Mouse (Mus musculus): ENCODE measurements around the gene Calcb. TPM values are rescaled to one million over a fixed set of nuclear protein-coding genes. Genes with fewer than 3 reads are reported as not detected.
A peak's percentile ranks its signal among the peaks of the same experiment; 100 is the strongest.
"Not testable (repeated sequence)": the region's sequence is repeated elsewhere in the genome, so short reads cannot be mapped to it uniquely, and the experiment has no call there.

The Calcb gene
- 0.18 TPM in 1 of 2 replicates, not detected in the other for polyA plus RNA-seq (2015; fragmentation: Nextera tagmentation; extraction: Ambion mirVana)

- H3K9ac ChIP-seq = no peak within 1 kb of the TSS
- H3K4me2 ChIP-seq = peak within 1 kb of the TSS; percentile 41
- no peaks in the 10 kb centered on the region for H3K36me3 ChIP-seq (replicated peaks)
- ATAC-seq (replicated peaks) = no peak
- H3K27ac ChIP-seq = no peak within 1 kb of the TSS
- H3K9me3 ChIP-seq = no peaks in the 10 kb centered on the region
- H3K4me1 ChIP-seq = peaks cover 22% of the 10 kb centered on the region
- peak within 1 kb of the TSS; percentile 21 for H3K4me3 ChIP-seq
- peaks cover 36% of the 10 kb centered on the region for H3K27me3 ChIP-seq (replicated peaks)
- WGBS = 7% methylated on average over 11 of the region's 11 CpGs
Measured at GRCm38 (mm10) chr7:114718300-114718699, at the start of gene Calcb. TSS of gene Calcb (plus strand) at chr7:114718643.

GRCm38 (mm10) chr7:114671405-114671804 lies 47.0 kb upstream of the Calcb start:
- Histone ChIP-seq H3K4me2 (no peak overlapping the region), H3K9me3 (no peaks in the 10 kb centered on the region), H3K27me3 (replicated peaks) (no peaks in the 10 kb centered on the region), H3K9ac (no peak overlapping the region), H3K36me3 (replicated peaks) (no peaks in the 10 kb centered on the region), H3K27ac (no peak overlapping the region), H3K4me3 (no peak overlapping the region), H3K4me1 (no peaks in the 10 kb centered on the region)
- 71% methylated on average over 1 of the region's 1 CpGs for WGBS
- ATAC-seq (replicated peaks) = no peak

GRCm38 (mm10) chr7:114672697-114673096 lies 45.7 kb upstream of the Calcb start:
- H3K27me3 ChIP-seq (replicated peaks) = no peaks in the 10 kb centered on the region
- H3K4me2 ChIP-seq = no peak overlapping the region
- ATAC-seq (replicated peaks) = no peak
- no peaks in the 10 kb centered on the region for H3K9me3 ChIP-seq
- no peaks in the 10 kb centered on the region for H3K36me3 ChIP-seq (replicated peaks)
- no peak overlapping the region for H3K27ac ChIP-seq
- H3K4me1 ChIP-seq = no peaks in the 10 kb centered on the region
- WGBS = 35% methylated on average over 2 of the region's 2 CpGs
- H3K4me3 ChIP-seq = no peak overlapping the region
- H3K9ac ChIP-seq = no peak overlapping the region

GRCm38 (mm10) chr7:114692339-114692738 lies 26.1 kb upstream of the Calcb start:
- Histone ChIP-seq H3K4me3 (no peak overlapping the region), H3K9me3 (no peaks in the 10 kb centered on the region), H3K27me3 (replicated peaks) (no peaks in the 10 kb centered on the region), H3K27ac (no peak overlapping the region), H3K4me2 (no peak overlapping the region), H3K4me1 (no peaks in the 10 kb centered on the region), H3K9ac (no peak overlapping the region), H3K36me3 (replicated peaks) (no peaks in the 10 kb centered on the region)
- ATAC-seq (replicated peaks) = no peak

GRCm38 (mm10) chr7:114700871-114701270 lies 17.6 kb upstream of the Calcb start:
- ATAC-seq (replicated peaks) = no peak
- H3K9ac ChIP-seq = no peak overlapping the region
- H3K36me3 ChIP-seq (replicated peaks) = no peaks in the 10 kb centered on the region
- H3K9me3 ChIP-seq = no peaks in the 10 kb centered on the region
- no peaks in the 10 kb centered on the region for H3K4me1 ChIP-seq
- H3K27ac ChIP-seq = no peak overlapping the region
- H3K4me3 ChIP-seq = no peak overlapping the region
- no peak overlapping the region for H3K4me2 ChIP-seq
- no peaks in the 10 kb centered on the region for H3K27me3 ChIP-seq (replicated peaks)
- WGBS = 66% methylated on average over 2 of the region's 2 CpGs

GRCm38 (mm10) chr7:114706716-114707115 lies 11.7 kb upstream of the Calcb start:
- WGBS = 84% methylated on average over 4 of the region's 4 CpGs
- H3K4me1 ChIP-seq = no peaks in the 10 kb centered on the region
- H3K27ac ChIP-seq = no peak overlapping the region
- no peak for ATAC-seq (replicated peaks)
- no peaks in the 10 kb centered on the region for H3K27me3 ChIP-seq (replicated peaks)
- no peaks in the 10 kb centered on the region for H3K36me3 ChIP-seq (replicated peaks)
- no peak overlapping the region for H3K4me3 ChIP-seq
- H3K4me2 ChIP-seq = no peak overlapping the region
- H3K9ac ChIP-seq = no peak overlapping the region
- no peaks in the 10 kb centered on the region for H3K9me3 ChIP-seq

- no peak for ATAC-seq (replicated peaks)
- Histone ChIP-seq H3K27me3 (replicated peaks) (no peaks in the 10 kb centered on the region), H3K4me3 (no peak overlapping the region), H3K4me1 (no peaks in the 10 kb centered on the region), H3K27ac (no peak overlapping the region), H3K4me2 (no peak overlapping the region), H3K9me3 (no peaks in the 10 kb centered on the region), H3K9ac (no peak overlapping the region), H3K36me3 (replicated peaks) (no peaks in the 10 kb centered on the region)
- WGBS = 90% methylated on average over 1 of the region's 1 CpGs
Measured at GRCm38 (mm10) chr7:114707398-114707797, 11.0 kb upstream of the Calcb start.

- H3K4me1 ChIP-seq = no peaks in the 10 kb centered on the region
- WGBS = 80% methylated on average over 2 of the region's 2 CpGs
- H3K27ac ChIP-seq = no peak overlapping the region
- H3K4me2 ChIP-seq = no peak overlapping the region
- H3K9me3 ChIP-seq = no peaks in the 10 kb centered on the region
- ATAC-seq (replicated peaks) = no peak
- H3K4me3 ChIP-seq = no peak overlapping the region
- H3K36me3 ChIP-seq (replicated peaks) = no peaks in the 10 kb centered on the region
- H3K27me3 ChIP-seq (replicated peaks) = no peaks in the 10 kb centered on the region
- H3K9ac ChIP-seq = no peak overlapping the region
Measured at GRCm38 (mm10) chr7:114710419-114710818, 8.0 kb upstream of the Calcb start.

GRCm38 (mm10) chr7:114712523-114712922 lies 5.9 kb upstream of the Calcb start:
- H3K27ac ChIP-seq = no peak overlapping the region
- H3K9ac ChIP-seq = no peak overlapping the region
- no peak overlapping the region for H3K4me3 ChIP-seq
- ATAC-seq (replicated peaks) = no peak
- H3K27me3 ChIP-seq (replicated peaks) = peaks cover 6% of the 10 kb centered on the region
- no peak overlapping the region for H3K4me2 ChIP-seq
- H3K4me1 ChIP-seq = no peaks in the 10 kb centered on the region
- H3K9me3 ChIP-seq = no peaks in the 10 kb centered on the region
- WGBS = 82% methylated on average over 1 of the region's 1 CpGs
- H3K36me3 ChIP-seq (replicated peaks) = no peaks in the 10 kb centered on the region

GRCm38 (mm10) chr7:114719381-114720131 lies 1.1 kb downstream of the Calcb start:
- peaks cover 36% of the 10 kb centered on the region for H3K27me3 ChIP-seq (replicated peaks)

GRCm38 (mm10) chr7:114729696-114730095 lies 11.3 kb downstream of the Calcb start:
- not testable (repeated sequence) for H3K36me3 ChIP-seq (replicated peaks); H3K9ac ChIP-seq; H3K9me3 ChIP-seq; H3K4me3 ChIP-seq; H3K4me1 ChIP-seq; H3K27me3 ChIP-seq (replicated peaks); H3K27ac ChIP-seq; ATAC-seq (replicated peaks); H3K4me2 ChIP-seq
- WGBS = 55% methylated on average over 4 of the region's 4 CpGs

More at GRCm38 (mm10) chr7:114719381-114720131, 1.1 kb downstream of the Calcb start:
- ATAC-seq (replicated peaks) = no peak
- Histone ChIP-seq H3K4me3 (peak overlapping the region; percentile 21), H3K4me1 (peaks cover 22% of the 10 kb centered on the region), H3K4me2 (peak overlapping the region; percentile 41), H3K9me3 (no peaks in the 10 kb centered on the region), H3K9ac (no peak overlapping the region), H3K27ac (no peak overlapping the region), H3K36me3 (replicated peaks) (no peaks in the 10 kb centered on the region)
- 6% methylated on average over 17 of the region's 17 CpGs for WGBS

- no peaks in the 10 kb centered on the region for H3K36me3 ChIP-seq (replicated peaks)
- no peak for ATAC-seq (replicated peaks)
- no peak overlapping the region for H3K4me3 ChIP-seq
- no peaks in the 10 kb centered on the region for H3K27me3 ChIP-seq (replicated peaks)
- H3K9ac ChIP-seq = no peak overlapping the region
- 81% methylated on average over 6 of the region's 6 CpGs for WGBS
- H3K4me2 ChIP-seq = no peak overlapping the region
- no peaks in the 10 kb centered on the region for H3K9me3 ChIP-seq
- no peak overlapping the region for H3K27ac ChIP-seq
- no peaks in the 10 kb centered on the region for H3K4me1 ChIP-seq
Measured at GRCm38 (mm10) chr7:114731175-114731574, 12.7 kb downstream of the Calcb start.

- not testable (repeated sequence) for H3K9me3 ChIP-seq; H3K4me2 ChIP-seq; H3K27me3 ChIP-seq (replicated peaks); H3K9ac ChIP-seq; H3K4me1 ChIP-seq; H3K36me3 ChIP-seq (replicated peaks); ATAC-seq (replicated peaks); H3K27ac ChIP-seq; H3K4me3 ChIP-seq
- WGBS = 35% methylated on average over 4 of the region's 4 CpGs
Measured at GRCm38 (mm10) chr7:114731700-114732099, 13.3 kb downstream of the Calcb start.

Data from midbrain, embryonic 15.5 days (tissue).